Mouse (Mus musculus) left cerebral cortex, adult 9 months (tissue): Measurements from ENCODE around the gene Arhgap15.

ENCODE experiments used
- DNase-seq, 2 experiments: peaks; one replicate each; pipeline ENCODE4 v3.0.0; 2022; ENCODE audit warnings: low spot score in 2 of 2

The Arhgap15 gene

GRCm38 (mm10) chr2:44111276-44111675, 362.7 kb downstream of the Arhgap15 start:
- DNase-seq, result no peak

DNA sequence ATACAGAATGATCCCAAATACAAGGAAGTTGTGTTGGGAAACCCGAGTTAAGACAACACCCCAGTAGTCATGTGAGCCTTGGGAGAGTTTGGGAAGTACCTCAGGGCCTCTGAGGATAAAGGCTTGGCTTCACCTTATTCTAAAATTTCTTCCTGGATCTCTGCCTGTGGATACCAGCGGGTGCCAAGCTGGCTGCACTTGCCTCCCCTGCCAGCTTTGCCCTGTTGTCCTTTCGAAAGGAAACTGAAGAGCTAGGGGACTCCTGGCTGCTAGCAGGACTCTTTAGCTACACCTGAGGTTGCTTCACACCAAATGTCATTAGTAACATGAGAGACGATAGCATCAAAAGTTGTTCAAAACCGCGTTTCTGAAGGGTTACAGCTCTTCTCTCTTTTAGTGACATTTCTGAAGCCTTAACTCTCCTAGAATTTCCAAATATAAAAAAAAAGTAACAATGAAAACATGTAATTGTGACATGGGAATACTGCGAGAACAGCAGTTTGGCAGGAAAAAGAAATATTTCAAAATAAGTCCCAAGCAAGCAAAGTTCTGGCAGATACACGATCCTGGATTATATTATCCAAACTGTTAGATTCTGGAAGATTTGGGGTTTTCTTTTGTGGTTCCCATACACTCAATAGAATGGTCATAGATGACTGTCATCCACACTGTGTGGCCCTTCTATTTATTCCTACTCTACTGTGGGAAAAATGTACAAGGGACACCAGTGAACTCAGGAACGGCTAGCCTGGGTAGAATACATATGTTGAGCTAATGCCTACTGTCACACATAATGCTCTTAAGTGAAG, 364.6 kb downstream of the Arhgap15 start:
- no peak for DNase-seq

- DNase-seq, result no peak
Observed at GRCm38 (mm10) chr2:44114296-44114695, 365.7 kb downstream of the Arhgap15 start.

- DNase-seq, result no peak
Observed at GRCm38 (mm10) chr2:44121162-44121561, 372.5 kb downstream of the Arhgap15 start.

- DNase-seq, result no peak
Observed at GRCm38 (mm10) chr2:44123246-44123645, 374.6 kb downstream of the Arhgap15 start.

DNA sequence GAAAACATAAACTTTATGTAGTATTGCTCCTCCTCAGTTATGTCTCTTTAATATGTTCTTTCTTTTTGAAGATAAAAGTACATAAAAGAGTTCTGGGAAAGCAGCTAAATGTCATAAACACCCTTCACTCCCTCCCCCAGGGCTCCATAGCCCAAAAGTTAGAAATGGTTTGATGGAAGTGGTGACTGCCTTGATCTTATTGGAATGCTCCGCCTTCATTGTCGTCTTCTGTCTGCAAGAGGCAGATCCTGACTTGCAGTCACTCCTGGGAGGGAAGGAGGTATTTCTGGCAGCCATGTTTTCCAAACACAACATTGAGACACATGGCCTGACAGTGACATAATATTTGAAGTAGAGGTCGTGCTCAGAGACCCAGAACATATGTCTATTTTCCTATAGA, 375.5 kb downstream of the Arhgap15 start:
- no peak for DNase-seq

GRCm38 (mm10) chr2:44124683-44125082, 376.1 kb downstream of the Arhgap15 start:
- DNase-seq, result no peak

- no peak for DNase-seq
Observed at GRCm38 (mm10) chr2:44126044-44126695, 377.5 kb downstream of the Arhgap15 start.

DNA sequence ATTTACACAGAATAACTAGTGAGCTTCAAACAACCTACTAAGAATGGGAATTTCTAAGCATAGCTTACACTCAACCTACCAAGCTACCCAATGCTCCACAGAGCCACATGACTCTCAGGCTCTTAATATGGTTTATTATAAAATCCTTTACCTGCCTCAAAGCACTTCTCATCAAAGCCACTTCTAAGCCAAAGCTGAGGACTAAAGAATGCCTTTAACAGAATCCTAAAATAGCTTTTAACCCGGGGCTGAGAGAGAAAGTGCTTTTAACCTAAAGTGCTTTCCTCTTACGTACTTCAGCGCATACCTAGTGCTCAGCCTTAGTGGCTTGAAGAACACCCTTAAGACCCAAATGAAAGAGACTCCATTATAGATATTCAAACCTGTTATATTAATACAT, 380.9 kb downstream of the Arhgap15 start:
- DNase-seq, result no peak

GRCm38 (mm10) chr2:44131271-44131670, 382.6 kb downstream of the Arhgap15 start:
- peak; percentile 39 to 55 for DNase-seq

- peak; percentile 10 to 39 for DNase-seq
Observed at GRCm38 (mm10) chr2:44134796-44135195, 386.2 kb downstream of the Arhgap15 start.

GRCm38 (mm10) chr2:44140455-44140854, 391.8 kb downstream of the Arhgap15 start:
- DNase-seq, result no peak

- DNase-seq, result no peak
Observed at GRCm38 (mm10) chr2:44142152-44142551, 393.5 kb downstream of the Arhgap15 start.

GRCm38 (mm10) chr2:44142611-44143010, 394.0 kb downstream of the Arhgap15 start:
- no peak for DNase-seq

DNA sequence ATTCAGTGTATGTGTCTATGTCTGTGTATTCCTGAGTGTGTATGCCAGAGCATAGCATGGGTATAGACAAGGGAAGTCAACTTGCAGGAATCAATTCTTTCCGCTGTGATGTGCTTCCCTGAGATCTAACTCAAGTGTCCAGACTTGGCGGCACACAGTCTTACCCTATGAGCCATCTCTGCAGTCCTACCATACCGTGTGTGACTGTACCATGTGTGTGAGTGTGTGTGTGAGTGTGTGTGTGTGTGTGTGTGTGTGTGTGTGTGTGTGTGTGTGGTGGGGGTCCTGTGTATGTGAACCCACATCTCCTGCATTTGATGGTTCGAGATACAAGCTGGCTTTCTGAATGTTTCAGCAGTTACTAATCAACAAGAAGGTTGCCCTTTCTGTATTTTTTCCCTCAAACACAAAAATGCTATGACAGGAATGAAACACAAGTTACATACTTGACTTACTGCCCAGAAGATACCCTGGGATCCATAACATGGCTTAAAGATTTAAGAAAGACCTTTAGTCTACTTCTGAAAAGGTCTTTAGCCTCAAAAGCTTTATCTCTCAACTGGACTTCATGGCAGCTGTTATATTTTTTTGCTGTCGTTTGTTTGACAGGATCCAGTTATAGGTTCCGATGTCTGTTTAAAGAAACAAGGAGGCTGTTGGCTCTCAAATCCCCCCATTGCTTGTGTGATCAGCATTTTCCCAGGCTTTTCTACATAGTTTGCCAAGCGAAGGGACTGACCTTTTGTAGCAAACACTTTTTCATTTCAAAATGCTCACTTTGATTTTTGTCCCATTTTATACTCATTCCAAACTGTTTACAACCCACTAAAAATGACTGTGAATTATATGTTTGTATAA, 397.7 kb downstream of the Arhgap15 start:
- no peak for DNase-seq

- no peak for DNase-seq
Observed at GRCm38 (mm10) chr2:44147486-44147885, 398.9 kb downstream of the Arhgap15 start.

- no peak for DNase-seq
Observed at GRCm38 (mm10) chr2:44147971-44148370, 399.3 kb downstream of the Arhgap15 start.

DNA sequence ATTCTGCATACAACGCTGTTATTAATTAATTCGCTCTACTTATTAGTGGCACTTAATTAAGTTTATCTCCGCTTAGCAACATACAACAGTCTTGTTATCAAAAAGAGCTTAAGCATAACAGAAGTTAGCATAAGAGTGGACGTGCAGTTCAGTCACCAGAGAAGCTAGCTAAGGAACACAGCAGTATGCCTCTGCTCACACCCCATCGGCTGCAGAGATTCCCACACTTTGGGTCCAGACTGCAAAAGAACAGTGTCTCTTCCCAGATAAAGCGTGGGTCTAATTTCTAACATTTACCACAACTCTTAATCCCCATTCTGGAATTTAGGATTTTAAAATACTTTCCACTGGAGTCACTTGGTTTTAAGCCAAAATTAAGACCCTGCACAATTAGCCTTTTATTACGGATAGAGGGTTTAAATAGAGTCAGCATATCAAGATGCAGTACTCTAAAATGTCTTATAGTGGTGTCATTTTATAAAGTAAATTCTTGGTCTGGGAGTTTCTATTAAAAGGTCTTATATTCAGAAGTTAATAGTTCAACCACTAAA, 400.0 kb downstream of the Arhgap15 start:
- DNase-seq, result no peak

GRCm38 (mm10) chr2:44152301-44152700, 403.7 kb downstream of the Arhgap15 start:
- DNase-seq, result no peak

DNA sequence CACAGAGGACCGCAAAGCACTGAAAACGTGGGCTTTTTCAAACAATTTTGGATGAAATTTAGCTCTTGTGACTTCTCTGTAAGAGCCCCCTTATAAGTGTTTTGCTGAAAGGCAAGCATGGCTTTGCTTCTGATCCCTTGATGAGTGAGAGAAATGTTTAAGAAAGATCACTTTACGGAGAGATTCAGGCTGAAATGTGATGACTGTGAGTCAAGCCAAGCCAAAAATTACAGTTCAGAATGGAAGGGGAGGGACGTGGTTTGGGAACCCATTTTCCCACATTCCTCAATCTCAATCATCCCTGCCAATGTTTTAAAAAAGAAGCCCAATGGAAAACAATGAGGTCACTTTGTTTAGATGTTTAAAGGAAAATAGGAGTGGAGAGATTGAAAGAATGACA, 411.7 kb downstream of the Arhgap15 start:
- DNase-seq, result no peak

- DNase-seq, result no peak
Observed at GRCm38 (mm10) chr2:44165789-44166188, 417.2 kb downstream of the Arhgap15 start.

- DNase-seq, result no peak
Observed at GRCm38 (mm10) chr2:44166716-44167115, 418.1 kb downstream of the Arhgap15 start.
